8 mouse cellular contexts compared by ENCODE assay signal in the genomic region with DNA sequence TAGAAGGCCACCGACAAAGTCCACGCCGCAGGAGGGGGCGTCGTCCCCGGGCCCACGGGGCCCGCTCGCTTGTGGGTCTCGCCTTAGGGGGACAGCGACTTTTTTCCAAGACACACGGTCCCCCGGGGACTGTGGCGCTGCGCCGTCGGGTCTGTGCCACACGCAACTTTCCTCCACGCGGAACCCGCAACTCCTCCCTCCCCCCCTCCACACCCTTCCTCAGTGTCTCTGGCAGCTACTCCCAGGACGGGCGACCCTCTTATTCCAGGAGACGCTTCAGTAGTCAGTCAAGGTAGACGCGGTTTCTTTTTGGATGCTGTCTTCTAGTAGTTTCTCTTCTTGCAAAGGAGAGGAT. TPM values are rescaled to one million over a fixed set of nuclear protein-coding genes. Genes with fewer than 3 reads are reported as not detected.
A peak's percentile ranks its signal among the peaks of the same experiment; 100 is the strongest.
DNase-seq lines count a peak whose midpoint lies in the region; ATAC-seq and TF ChIP-seq lines count a peak whose summit lies in the region.

No protein-coding gene starts in this region.

- H3K4me1 ChIP-seq in bone marrow, adult 2 months (ENCODE audit: control insufficient read depth, insufficient read depth, low read length), result no peaks in the 10 kb centered on the region
- peaks cover 27% of the 10 kb centered on the region for H3K4me1 ChIP-seq in forebrain, embryonic 16.5 days (replicated peaks; ENCODE audit: control insufficient read depth, insufficient read depth, low read length)
- H3K4me1 ChIP-seq in liver, embryonic 12.5 days, result peaks cover 5% of the 10 kb centered on the region; the same call in 1 of the 2 replicates
- H3K4me1 ChIP-seq in small intestine, adult 2 months (ENCODE audit: control insufficient read depth, insufficient read depth, insufficient read length, low read length), result no peaks in the 10 kb centered on the region; the same call in 1 of the 2 replicates

- TF ChIP-seq CTCF in layer of hippocampus, adult 2 months (conservative IDR thresholded peaks at IDR 0.05), result no peak
- no peak for TF ChIP-seq CTCF in bone marrow, adult 2 months (IDR thresholded peaks at IDR 0.05; ENCODE audit: control insufficient read depth, insufficient read depth, low read length)
- no peak for TF ChIP-seq CTCF in small intestine, adult 2 months (IDR thresholded peaks at IDR 0.05; ENCODE audit: extremely low read depth, insufficient read length, insufficient replicate concordance, low read depth, low read length)

- peak overlapping the region; percentile 60 for H3K4me2 ChIP-seq in forebrain, embryonic 16.5 days (ENCODE audit: low read length)
- peak overlapping the region; percentile 71 for H3K4me2 ChIP-seq in liver, embryonic 12.5 days

- ATAC-seq in forebrain, embryonic 16.5 days, result peak; percentile 5
- ATAC-seq in liver, embryonic 12.5 days, result peak; percentile 16; the same call in 1 of the 2 replicates

- under 1% methylated on average over 26 of the region's 26 CpGs for WGBS in bone marrow, adult 2 months
- under 1% methylated on average over 25 of the region's 26 CpGs for WGBS in forebrain, embryonic 16.5 days
- WGBS in liver, embryonic 12.5 days (ENCODE audit: insufficient replicate concordance), result 2% methylated on average over 26 of the region's 26 CpGs
- WGBS in small intestine, adult 2 months, result under 1% methylated on average over 26 of the region's 26 CpGs

- H3K27ac ChIP-seq in layer of hippocampus, adult 2 months, result peak overlapping the region; percentile 91
- peak overlapping the region; percentile 44 for H3K27ac ChIP-seq in bone marrow, adult 2 months (ENCODE audit: control insufficient read depth, insufficient read depth, low read depth, low read length, poor library complexity)
- H3K27ac ChIP-seq in forebrain, embryonic 16.5 days (ENCODE audit: low read length), result peak overlapping the region; percentile 75
- H3K27ac ChIP-seq in liver, embryonic 12.5 days, result peak overlapping the region; percentile 25
- peak overlapping the region; percentile 8; the same call in 1 of the 2 replicates for H3K27ac ChIP-seq in small intestine, adult 2 months (ENCODE audit: insufficient read depth, low read depth, low read length)

- TF ChIP-seq POLR2A in bone marrow, adult 2 months (IDR thresholded peaks at IDR 0.05; ENCODE audit: borderline replicate concordance, control insufficient read depth, low read depth, low read length), result no peak
- TF ChIP-seq POLR2A in small intestine, adult 2 months (IDR thresholded peaks at IDR 0.05; ENCODE audit: low read depth, low read length), result no peak

- H3K4me3 ChIP-seq in layer of hippocampus, adult 2 months, result peak overlapping the region; percentile 79
- H3K4me3 ChIP-seq in bone marrow, adult 2 months (replicated peaks; ENCODE audit: control insufficient read depth, low read depth, low read length), result peak overlapping the region; percentile 86
- H3K4me3 ChIP-seq in forebrain, embryonic 16.5 days (replicated peaks; ENCODE audit: low read length), result peak overlapping the region; percentile 61
- H3K4me3 ChIP-seq in liver, embryonic 12.5 days, result peak overlapping the region; percentile 61
- H3K4me3 ChIP-seq in small intestine, adult 2 months (ENCODE audit: low read depth, low read length), result peak overlapping the region; percentile 75

- H3K36me3 ChIP-seq in forebrain, embryonic 16.5 days (ENCODE audit: control insufficient read depth, insufficient read depth), result no peaks in the 10 kb centered on the region
- H3K36me3 ChIP-seq in liver, embryonic 12.5 days, result no peaks in the 10 kb centered on the region
- no peaks in the 10 kb centered on the region for H3K36me3 ChIP-seq in small intestine, adult 2 months (ENCODE audit: control insufficient read depth, insufficient read depth, low read length)

- H3K27me3 ChIP-seq in forebrain, embryonic 16.5 days (replicated peaks; ENCODE audit: control insufficient read depth, insufficient read depth, low read length), result no peaks in the 10 kb centered on the region
- peaks cover 55% of the 10 kb centered on the region for H3K27me3 ChIP-seq in liver, embryonic 12.5 days (replicated peaks)
- H3K27me3 ChIP-seq in small intestine, adult 2 months (ENCODE audit: control insufficient read depth, insufficient read depth, low read length), result no peaks in the 10 kb centered on the region

- H3K9me3 ChIP-seq in forebrain, embryonic 16.5 days (ENCODE audit: control insufficient read depth, low read length), result no peaks in the 10 kb centered on the region
- H3K9me3 ChIP-seq in liver, embryonic 12.5 days (replicated peaks), result no peaks in the 10 kb centered on the region

- no peak for DNase-seq in layer of hippocampus, adult 2 months (ENCODE audit: low spot score in 2 of 2)
- no peak for DNase-seq in layer of hippocampus, adult 9-11 months
- no peak for DNase-seq in spleen, postnatal 4 days (ENCODE audit: low spot score in 2 of 2)
- DNase-seq in urinary bladder, postnatal 14 days (ENCODE audit: low spot score), result no peak

- peak overlapping the region; percentile 65 for H3K9ac ChIP-seq in forebrain, embryonic 16.5 days (replicated peaks; ENCODE audit: low read depth, low read length)
- peak overlapping the region; percentile 40; the same call in 1 of the 2 replicates for H3K9ac ChIP-seq in liver, embryonic 12.5 days

RNA-seq across cellular contexts. Expression of gene Alcam, which starts 1.4 kb away (rescaled TPM):
- total RNA-seq in layer of hippocampus, adult 2 months (2021), result 100 to 1,000 TPM; 113 to 116 TPM
- 1.6 and 4.0 TPM in 2 replicates for polyA plus RNA-seq in bone marrow, adult 2 months (2011; ENCODE audit: insufficient read depth, insufficient read length, low replicate concordance, missing spikeins)
- polyA plus RNA-seq in forebrain, embryonic 16.5 days (2015; fragmentation: Nextera tagmentation; extraction: Ambion mirVana), result 28.6 and 32.4 TPM in 2 replicates
- 8.3 and 9.4 TPM in 2 replicates for polyA plus RNA-seq in liver, embryonic 12.5 days (2016; fragmentation: Nextera tagmentation; extraction: Ambion mirVana)
- 2.4 and 4.1 TPM in 2 replicates for polyA plus RNA-seq in small intestine, adult 2 months (2012; rRNA removed)

Comparison
In these comparisons a context has a peak if more than half of its experiments do, and no peak if none do; other contexts are left out.
1. H3K27ac ChIP-seq: peak in every context shown above with its lines; median percentile 91 in layer of hippocampus, adult 2 months; 75 in forebrain, embryonic 16.5 days; 44 in bone marrow, adult 2 months; 25 in liver, embryonic 12.5 days; 8 in small intestine, adult 2 months.